Mouse (Mus musculus) olfactory bulb, adult 2 months (tissue): ENCODE results near the gene Rad51b. TPM values are rescaled to one million over a fixed set of nuclear protein-coding genes. Genes with fewer than 3 reads are reported as not detected.

Source experiments
- H3K27ac ChIP-seq: fragments of 200-500 bp; 2 replicates; pipeline ENCODE4 v1.5.1; 2012; ENCODE audit warnings: low read depth, low read length; ENCODE audit not compliant: insufficient read depth
- H3K4me1 ChIP-seq: fragments of 200-500 bp; 2 replicates; pipeline ENCODE4 v1.6.1; 2012; ENCODE audit warnings: low read length; ENCODE audit not compliant: control insufficient read depth, insufficient read depth
- H3K4me3 ChIP-seq: fragments of 200-500 bp; 2 replicates; pipeline ENCODE4 v1.5.1; 2012; ENCODE audit warnings: mild to moderate bottlenecking, low read depth, low read length, moderate library complexity; ENCODE audit not compliant: insufficient read depth
- CTCF ChIP-seq: fragments of 200-500 bp; IDR thresholded peaks from 2 replicates; pipeline ENCODE4 v1.5.1; 2012; ENCODE audit warnings: low read depth, mild to moderate bottlenecking, low read length, moderate library complexity; ENCODE audit not compliant: insufficient read depth
- POLR2A ChIP-seq: fragments of 200-500 bp; IDR thresholded peaks from 2 replicates; pipeline ENCODE4 v1.6.1; 2012; ENCODE audit warnings: mild to moderate bottlenecking, low read depth, low read length, moderate library complexity; ENCODE audit not compliant: insufficient read depth
- WGBS: fragments of 180-500 bp; shearing (Covaris S2); methylation state at CpG from one replicate; pipeline ENCODE4 v1.1.7; 2018; 5-methylcytosine and 5-hydroxymethylcytosine counted together
- polyA plus RNA-seq: library from polyadenylated mRNA; stranded (reverse); fragments of >200 nt; gene quantifications from 2 replicates; pipeline ENCODE4 v1.2.4, GENCODE M21; 2012; ENCODE audit warnings: low replicate concordance; ENCODE audit not compliant: missing spikeins, insufficient read depth, insufficient read length

Rad51b gene
- polyA plus RNA-seq, 1 experiment: not detected

- WGBS: 40% methylated on average over 6 of the region's 6 CpGs
- H3K4me3 ChIP-seq: no peak overlapping the region
- H3K4me1 ChIP-seq: no peaks in the 10 kb centered on the region
- TF ChIP-seq CTCF (no peak), POLR2A (no peak)
- no peak overlapping the region for H3K27ac ChIP-seq
Observed at GRCm38 (mm10) chr12:79579018-79579585, 282.0 kb downstream of the Rad51b start.

GRCm38 (mm10) chr12:79579837-79580236, 282.8 kb downstream of the Rad51b start:
- TF ChIP-seq POLR2A (no peak), CTCF (no peak)
- H3K4me1 ChIP-seq: no peaks in the 10 kb centered on the region
- no peak overlapping the region for H3K4me3 ChIP-seq
- no peak overlapping the region for H3K27ac ChIP-seq
- WGBS: 62% methylated on average over 6 of the region's 6 CpGs

GRCm38 (mm10) chr12:79584556-79585307, 287.6 kb downstream of the Rad51b start:
- no peaks in the 10 kb centered on the region for H3K4me1 ChIP-seq
- 91% methylated on average over 6 of the region's 6 CpGs for WGBS
- TF ChIP-seq POLR2A: no peak
- TF ChIP-seq CTCF: no peak
- H3K27ac ChIP-seq: no peak overlapping the region
- H3K4me3 ChIP-seq: no peak overlapping the region

- H3K27ac ChIP-seq: no peak overlapping the region
- WGBS: 95% methylated on average over 2 of the region's 2 CpGs
- no peak for TF ChIP-seq CTCF
- no peak for TF ChIP-seq POLR2A
- no peak overlapping the region for H3K4me3 ChIP-seq
- H3K4me1 ChIP-seq: no peaks in the 10 kb centered on the region
Observed at GRCm38 (mm10) chr12:79585336-79585735, 288.3 kb downstream of the Rad51b start.

GRCm38 (mm10) chr12:79588831-79589230, 291.7 kb downstream of the Rad51b start:
- Histone ChIP-seq H3K27ac (no peak overlapping the region), H3K4me3 (no peak overlapping the region), H3K4me1 (no peaks in the 10 kb centered on the region)
- TF ChIP-seq CTCF: no peak
- TF ChIP-seq POLR2A: no peak
- WGBS: 97% methylated on average over 4 of the region's 4 CpGs

- Histone ChIP-seq H3K4me3 (no peak overlapping the region), H3K4me1 (no peaks in the 10 kb centered on the region), H3K27ac (no peak overlapping the region)
- 59% methylated on average over 4 of the region's 4 CpGs for whole genome bisulfite sequencing
- TF ChIP-seq CTCF (no peak), POLR2A (no peak)
Observed at GRCm38 (mm10) chr12:79592206-79592605, 295.1 kb downstream of the Rad51b start.

GRCm38 (mm10) chr12:79596842-79597241, 299.8 kb downstream of the Rad51b start:
- Histone ChIP-seq H3K4me3 (no peak overlapping the region), H3K4me1 (no peaks in the 10 kb centered on the region), H3K27ac (no peak overlapping the region)
- TF ChIP-seq POLR2A: no peak
- TF ChIP-seq CTCF: no peak

GRCm38 (mm10) chr12:79597351-79597750, 300.3 kb downstream of the Rad51b start:
- WGBS: 98% methylated on average over 2 of the region's 2 CpGs
- no peaks in the 10 kb centered on the region for H3K4me1 ChIP-seq
- TF ChIP-seq CTCF (no peak), POLR2A (no peak)
- H3K4me3 ChIP-seq: no peak overlapping the region
- no peak overlapping the region for H3K27ac ChIP-seq

- H3K4me1 ChIP-seq: no peaks in the 10 kb centered on the region
- H3K27ac ChIP-seq: no peak overlapping the region
- no peak overlapping the region for H3K4me3 ChIP-seq
- TF ChIP-seq CTCF (no peak), POLR2A (no peak)
- 95% methylated on average over 2 of the region's 2 CpGs for WGBS
Observed at GRCm38 (mm10) chr12:79597786-79598185, 300.7 kb downstream of the Rad51b start.
